Mouse (Mus musculus) testis, adult 2 months (tissue): ENCODE data around the gene Hist1h2ad.

Experiments used
- CTCF ChIP-seq: fragments of 200-500 bp; IDR thresholded peaks from 2 replicates; pipeline ENCODE4 v1.5.1; 2012; ENCODE audit warnings: low read depth, mild to moderate bottlenecking, inconsistent platforms, low read length, moderate library complexity; ENCODE audit not compliant: control insufficient read depth, insufficient read depth, insufficient replicate concordance
- POLR2A ChIP-seq: fragments of 200-500 bp; IDR thresholded peaks from 2 replicates; pipeline ENCODE4 v1.6.1; 2012; ENCODE audit warnings: low read depth, mild to moderate bottlenecking, inconsistent platforms, low read length, moderate library complexity; ENCODE audit not compliant: control insufficient read depth

- no peak for TF ChIP-seq POLR2A
- no peak for TF ChIP-seq CTCF
Observed at GRCm38 (mm10) chr13:23576906-23577639, 2.9 kb downstream of the Hist1h2ad start.
